Mouse (Mus musculus) cortical plate, adult 2 months (tissue): Measurements from ENCODE around the gene Bace1. TPM values are rescaled to one million over a fixed set of nuclear protein-coding genes. Genes with fewer than 3 reads are reported as not detected.

Source experiments
- H3K27ac ChIP-seq: fragments of 200-500 bp; 2 replicates; pipeline ENCODE4 v1.5.1; 2012; ENCODE audit warnings: low read length, control low read depth, inconsistent platforms; ENCODE audit not compliant: insufficient read depth
- H3K4me1 ChIP-seq: fragments of 200-500 bp; 2 replicates; pipeline ENCODE4 v1.6.1; 2011; ENCODE audit warnings: low read length; ENCODE audit not compliant: control insufficient read depth, insufficient read depth
- H3K4me3 ChIP-seq: fragments of 200-500 bp; 2 replicates; pipeline ENCODE4 v1.5.1; 2011; ENCODE audit warnings: mild to moderate bottlenecking, low read length, control low read depth; ENCODE audit not compliant: insufficient read depth
- CTCF ChIP-seq: fragments of 200-500 bp; IDR thresholded peaks from 2 replicates; pipeline ENCODE4 v1.5.1; 2011; ENCODE audit warnings: mild to moderate bottlenecking, control low read depth, low read length; ENCODE audit not compliant: insufficient read depth; ENCODE audit errors: extremely low read depth
- POLR2A ChIP-seq: fragments of 200-500 bp; IDR thresholded peaks from 2 replicates; pipeline ENCODE4 v1.6.1; 2011; ENCODE audit warnings: mild to moderate bottlenecking, low read length, control low read depth; ENCODE audit not compliant: insufficient read depth; ENCODE audit errors: extremely low read depth
- polyA plus RNA-seq: library from polyadenylated mRNA; depleted of rRNA; stranded (reverse); fragments of >200 nt; gene quantifications from 2 replicates; pipeline ENCODE4 v1.2.3, GENCODE M21; 2012

Bace1 gene
- polyA plus RNA-seq, 1 experiment, result 56.2 TPM

DNA sequence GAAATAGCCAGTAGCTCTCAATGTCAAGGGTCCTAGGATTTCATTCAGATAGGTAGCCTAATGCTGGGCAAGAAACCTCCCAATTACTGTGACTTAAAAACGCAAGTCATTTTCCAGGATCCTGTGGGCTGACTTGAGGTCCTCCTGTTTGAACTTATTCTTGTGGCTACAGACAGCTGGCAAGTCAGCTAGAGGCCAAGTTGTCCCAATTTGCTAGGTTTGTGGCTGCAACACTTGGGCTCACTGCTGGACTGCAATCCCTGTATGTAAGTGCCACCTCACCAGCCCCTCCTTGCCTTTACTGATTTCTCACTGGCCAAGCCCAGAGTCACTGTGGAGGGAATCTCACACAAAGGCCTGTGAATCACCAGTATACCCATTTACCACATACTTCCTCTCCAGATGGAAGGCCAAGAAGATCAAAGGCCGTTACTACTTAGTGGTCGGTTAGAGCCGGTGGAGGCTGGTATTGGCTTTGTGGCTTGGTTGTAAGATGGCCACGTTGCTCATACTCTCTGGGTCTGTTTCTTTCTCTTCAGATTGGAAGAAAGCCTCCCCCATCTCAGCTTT is 8.6 kb downstream of the Bace1 start:
- Histone ChIP-seq H3K4me1 (peaks cover 32% of the 10 kb centered on the region), H3K27ac (no peak overlapping the region), H3K4me3 (no peak overlapping the region)
- TF ChIP-seq CTCF (no peak), POLR2A (no peak)

- TF ChIP-seq POLR2A, result no peak
- TF ChIP-seq CTCF, result no peak
These were observed 11.4 kb downstream of the Bace1 start for GRCm38 (mm10) chr9:45849528-45850408.

GRCm38 (mm10) chr9:45850528-45851155 is 12.3 kb downstream of the Bace1 start:
- Histone ChIP-seq H3K4me3 (no peak overlapping the region), H3K27ac (no peak overlapping the region), H3K4me1 (peaks cover 16% of the 10 kb centered on the region)
- no peak for TF ChIP-seq CTCF
- TF ChIP-seq POLR2A, result no peak

More at GRCm38 (mm10) chr9:45849528-45850408, 11.4 kb downstream of the Bace1 start:
- Histone ChIP-seq H3K27ac (peak overlapping the region; percentile 25; the same call in 1 of the 2 replicates), H3K4me1 (peaks cover 19% of the 10 kb centered on the region), H3K4me3 (no peak overlapping the region)

DNA sequence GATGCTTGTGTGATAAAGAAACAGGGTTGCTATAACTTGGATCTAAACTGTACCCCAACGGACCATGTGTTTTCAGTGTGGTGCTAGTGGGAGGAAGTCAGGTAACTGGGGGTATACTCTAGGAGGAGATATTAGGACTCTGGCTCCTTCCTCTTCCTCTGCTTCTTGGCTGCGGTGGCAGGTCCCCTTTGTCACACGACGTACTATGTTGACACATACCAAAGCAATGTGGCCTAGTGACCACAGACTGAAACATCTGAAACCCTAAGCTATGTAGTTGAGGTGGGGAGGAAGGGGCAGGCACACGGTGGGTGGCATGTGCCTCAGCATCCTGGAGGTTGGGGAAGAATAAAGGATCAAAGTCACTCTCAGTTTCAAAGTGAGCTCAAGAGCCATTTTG is 12.9 kb downstream of the Bace1 start:
- TF ChIP-seq POLR2A (no peak), CTCF (no peak)
- Histone ChIP-seq H3K4me1 (peaks cover 16% of the 10 kb centered on the region), H3K4me3 (no peak overlapping the region), H3K27ac (no peak overlapping the region)

DNA sequence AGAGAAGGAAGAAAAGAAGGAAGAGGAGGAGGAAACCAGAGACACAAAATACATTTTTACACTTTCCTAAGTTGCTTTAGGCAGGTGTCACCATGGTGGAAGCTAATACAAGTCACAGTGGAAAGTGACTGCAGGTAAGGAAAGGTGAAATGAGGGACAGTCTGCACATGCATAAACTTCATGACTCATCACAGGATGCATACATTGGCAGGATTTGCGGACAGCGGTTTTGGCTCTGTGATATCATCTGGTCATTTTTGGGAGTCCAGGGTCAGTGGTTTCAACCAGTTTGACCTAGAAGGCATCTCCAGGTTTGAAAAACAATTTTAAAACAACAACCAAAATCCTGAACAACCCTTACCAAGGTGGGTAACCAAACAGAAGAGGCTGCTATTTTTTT is 13.4 kb downstream of the Bace1 start:
- TF ChIP-seq POLR2A (no peak), CTCF (no peak)
- Histone ChIP-seq H3K27ac (no peak overlapping the region), H3K4me1 (peaks cover 16% of the 10 kb centered on the region), H3K4me3 (no peak overlapping the region)

DNA sequence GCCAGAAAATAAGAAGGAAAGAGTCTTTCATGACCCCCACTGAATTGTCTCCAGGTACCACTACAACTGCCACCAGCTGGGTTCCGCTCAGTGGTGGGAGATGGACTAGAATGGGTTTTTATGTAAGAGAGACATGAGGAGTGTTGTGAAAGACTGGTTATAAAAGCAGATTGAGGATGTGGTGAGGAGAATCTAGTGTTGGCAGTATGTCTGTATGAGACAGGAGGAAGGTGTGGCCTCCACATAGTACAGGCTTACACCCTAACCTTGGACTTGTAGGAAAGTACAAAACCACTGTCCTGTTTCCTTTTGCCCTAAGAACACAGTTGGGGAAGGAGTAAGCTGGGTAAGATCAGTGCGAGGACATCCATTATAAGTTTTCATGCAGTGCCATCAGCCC is 15.3 kb downstream of the Bace1 start:
- peaks cover 12% of the 10 kb centered on the region for H3K4me1 ChIP-seq
- TF ChIP-seq POLR2A, result no peak
- no peak for TF ChIP-seq CTCF
- H3K4me3 ChIP-seq, result no peak overlapping the region
- H3K27ac ChIP-seq, result peak overlapping the region; percentile 63

DNA sequence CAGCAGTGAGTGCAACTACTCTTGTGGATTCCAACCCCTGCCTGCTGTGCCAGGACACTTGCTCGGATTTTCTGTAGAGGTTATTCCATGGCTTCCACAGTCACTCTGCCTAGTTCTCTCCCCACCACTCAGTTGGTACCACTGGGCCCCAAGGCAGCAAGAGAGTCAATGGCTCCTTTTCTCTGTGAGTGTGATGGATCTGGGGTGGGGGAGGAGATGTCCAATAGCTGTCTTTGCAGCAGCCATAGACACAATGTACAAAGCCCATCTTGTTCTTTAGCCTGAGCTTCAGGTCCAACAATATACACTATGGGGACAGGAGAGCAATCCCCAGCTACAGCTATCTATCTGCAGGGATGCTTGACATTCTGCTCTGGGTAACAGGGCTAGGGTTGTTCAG is 15.8 kb downstream of the Bace1 start:
- peaks cover 10% of the 10 kb centered on the region for H3K4me1 ChIP-seq
- H3K27ac ChIP-seq, result peak overlapping the region; percentile 63
- TF ChIP-seq POLR2A (no peak), CTCF (no peak)
- no peak overlapping the region for H3K4me3 ChIP-seq

DNA sequence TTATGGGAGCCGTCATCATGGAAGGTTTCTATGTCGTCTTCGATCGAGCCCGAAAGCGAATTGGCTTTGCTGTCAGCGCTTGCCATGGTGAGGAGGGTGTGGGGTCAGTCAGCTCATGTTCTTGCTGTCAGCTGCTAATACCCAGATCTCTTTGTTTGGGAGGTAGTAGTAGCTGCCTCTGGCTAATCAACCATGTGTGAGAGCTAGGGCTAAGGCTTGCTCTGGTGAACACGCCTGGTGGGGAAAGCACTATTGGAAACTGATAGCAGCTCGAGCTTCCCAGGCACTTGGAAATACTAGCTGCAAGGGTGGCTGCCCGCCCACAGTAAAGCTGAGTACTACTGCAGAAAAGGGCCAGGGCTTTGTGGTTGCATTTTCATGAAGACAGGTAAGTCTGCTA is 21.0 kb downstream of the Bace1 start:
- Histone ChIP-seq H3K27ac (no peak overlapping the region), H3K4me1 (no peaks in the 10 kb centered on the region), H3K4me3 (no peak overlapping the region)
- TF ChIP-seq POLR2A (no peak), CTCF (no peak)

DNA sequence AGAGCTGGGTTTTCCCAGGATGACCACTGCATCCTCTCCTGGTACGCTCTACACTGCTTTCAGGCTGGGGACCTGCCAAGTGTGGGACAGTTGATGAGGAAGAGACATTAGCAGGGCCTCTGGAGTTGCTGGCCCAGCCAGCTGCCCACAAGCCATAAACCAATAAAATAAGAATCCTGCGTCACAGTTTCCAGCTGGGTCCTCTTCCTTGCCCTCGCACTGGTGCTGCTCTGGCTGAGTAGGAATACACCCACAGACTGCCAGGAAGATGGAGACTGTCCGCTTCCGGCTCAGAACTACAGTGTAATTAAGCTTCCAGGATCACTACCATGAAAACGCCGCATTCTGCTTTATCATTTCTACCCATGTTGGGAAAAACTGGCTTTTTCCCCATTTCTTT is 23.4 kb downstream of the Bace1 start:
- H3K4me1 ChIP-seq, result no peaks in the 10 kb centered on the region
- H3K27ac ChIP-seq, result 0 out of 2 replicates have a peak overlapping the region, but pooled peaks have one; percentile 7
- no peak overlapping the region for H3K4me3 ChIP-seq
- TF ChIP-seq CTCF, result no peak

DNA sequence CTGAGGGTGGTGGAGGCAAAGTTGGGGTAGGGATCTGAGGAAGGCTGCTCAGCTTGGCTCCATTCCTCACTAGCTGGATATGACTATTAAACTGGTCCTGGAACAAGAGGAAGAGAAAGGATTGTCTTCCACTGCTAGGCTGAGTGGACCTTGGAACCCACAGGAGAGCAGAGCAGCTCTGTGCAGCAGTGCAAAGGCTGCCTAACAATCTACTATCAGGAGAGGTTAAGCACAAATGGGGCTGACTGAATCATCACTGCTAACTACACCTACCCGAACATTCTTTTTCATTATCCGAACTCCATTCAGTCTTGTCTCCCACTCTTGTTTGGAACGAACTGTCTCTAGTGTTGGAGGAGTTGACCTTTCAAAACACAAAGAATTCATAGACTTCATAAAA is 30.8 kb downstream of the Bace1 start:
- no peak overlapping the region for H3K27ac ChIP-seq
- no peak for TF ChIP-seq CTCF
- no peak for TF ChIP-seq POLR2A

More for the DNA sequence above, 30.8 kb downstream of the Bace1 start:
- H3K4me1 ChIP-seq, result no peaks in the 10 kb centered on the region
- no peak overlapping the region for H3K4me3 ChIP-seq
